Mouse (Mus musculus): ENCODE data around the gene Clpx.

DNA sequence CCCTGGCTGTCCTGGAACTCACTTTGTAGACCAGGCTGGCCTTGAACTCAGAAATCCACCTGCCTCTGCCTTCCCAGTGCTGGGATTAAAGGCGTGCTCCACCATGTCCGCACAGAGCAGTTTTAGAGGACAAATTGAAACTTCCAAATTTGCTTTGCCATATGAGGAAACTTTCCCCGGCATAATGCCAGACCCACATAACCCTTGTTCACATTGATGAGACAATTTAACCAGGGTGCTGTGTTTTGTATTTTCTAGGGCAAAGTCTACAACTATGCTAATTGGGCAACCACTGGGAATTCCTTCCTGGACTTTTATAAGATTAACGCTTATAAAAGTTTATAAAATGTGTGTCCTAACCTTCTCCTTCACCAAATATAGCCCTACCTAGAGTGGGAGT is 4.1 kb upstream of the Clpx start:
- TF ChIP-seq CTCF (conservative IDR thresholded peaks at IDR 0.05; ENCODE audit: insufficient read depth, insufficient read length, low read depth, low read length) (no peak), POLR2A (IDR thresholded peaks at IDR 0.05; ENCODE audit: low read depth, low read length) (no peak)

Data from kidney, adult 2 months (tissue).